Mouse (Mus musculus): ENCODE results near the gene Pdgfc.

DNA sequence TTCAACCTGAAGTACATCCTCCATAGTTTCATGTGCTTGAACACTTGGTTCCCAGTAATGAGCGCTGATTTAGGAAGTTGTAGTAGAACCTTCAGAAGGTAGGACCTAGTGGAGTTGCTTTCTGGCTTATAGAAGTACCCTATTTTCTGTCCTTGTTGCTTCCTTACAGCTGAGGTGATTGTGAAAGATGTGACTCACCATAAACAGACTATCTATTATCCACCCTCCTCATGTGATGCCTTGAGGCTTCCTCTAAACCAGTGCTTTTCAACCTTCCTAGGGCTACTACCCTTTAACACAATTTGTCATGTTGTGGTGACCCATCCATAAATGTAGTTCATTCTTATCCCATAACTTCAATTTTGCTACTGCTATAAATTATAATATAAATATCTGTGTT is 226.6 kb downstream of the Pdgfc start:
- TF ChIP-seq CTCF (IDR thresholded peaks at IDR 0.05; ENCODE audit: extremely low read depth, insufficient read length, insufficient replicate concordance, low read depth, low read length) (no peak), POLR2A (IDR thresholded peaks at IDR 0.05; ENCODE audit: low read depth, low read length) (no peak)
